20 mouse cellular contexts compared by ENCODE assay signal in the genomic region with DNA sequence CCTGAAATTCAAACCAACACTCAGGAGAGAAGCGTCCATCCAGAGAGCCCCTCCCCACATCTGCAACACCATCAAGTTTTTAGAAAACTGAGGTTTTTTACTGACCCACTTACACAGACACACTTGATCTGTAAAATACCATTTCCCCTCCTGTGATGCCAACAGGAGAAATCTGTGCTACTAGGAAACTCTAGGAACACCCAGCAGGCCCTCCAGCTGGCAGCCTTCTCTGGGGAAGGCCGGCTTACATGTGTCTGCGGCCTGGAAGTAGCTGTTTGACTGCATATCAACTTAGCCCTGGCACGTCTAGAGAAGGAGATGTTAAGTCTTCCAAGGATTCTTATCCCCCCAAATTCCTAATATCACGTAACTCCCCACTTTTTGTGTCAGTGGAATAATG.
DNase-seq lines count a peak whose midpoint lies in the region; ATAC-seq and TF ChIP-seq lines count a peak whose summit lies in the region.
"Had no signal": no experiment of that assay in that cellular context is flagged by ENCODE, and none has a peak within 500 bp of the region (broad histone marks: within the 10 kb centered on the region; RNA-seq: fewer than 3 reads in every experiment).

No protein-coding gene starts in this region.

- WGBS in forebrain, postnatal 0 days, result 54% methylated on average over 5 of the region's 5 CpGs
- 86% methylated on average over 5 of the region's 5 CpGs for WGBS in forebrain, embryonic 14.5 days

- no peak overlapping the region for H3K9ac ChIP-seq in forebrain, postnatal 0 days
- no peak overlapping the region for H3K9ac ChIP-seq in forebrain, embryonic 14.5 days (ENCODE audit: low read length)
- H3K9ac ChIP-seq: hindbrain, embryonic 13.5 days; kidney, embryonic 15.5 days; limb, embryonic 13.5 days; liver, embryonic 12.5 days had no signal

- no peak overlapping the region for H3K4me3 ChIP-seq in forebrain, postnatal 0 days (ENCODE audit: low read depth, low read length)
- H3K4me3 ChIP-seq in forebrain, embryonic 14.5 days (ENCODE audit: low read depth, low read length), result no peak overlapping the region
- H3K4me3 ChIP-seq: hindbrain, embryonic 13.5 days; kidney, embryonic 15.5 days; limb, embryonic 13.5 days; liver, embryonic 12.5 days had no signal

- H3K27ac ChIP-seq in forebrain, postnatal 0 days (ENCODE audit: low read depth, low read length), result 0 out of 2 replicates have a peak overlapping the region, but pooled peaks have one; percentile 1
- no peak overlapping the region for H3K27ac ChIP-seq in forebrain, embryonic 14.5 days (ENCODE audit: low read depth, low read length)
- H3K27ac ChIP-seq: hindbrain, embryonic 13.5 days; kidney, embryonic 15.5 days; limb, embryonic 13.5 days; liver, embryonic 12.5 days had no signal

- no peaks in the 10 kb centered on the region for H3K27me3 ChIP-seq in forebrain, postnatal 0 days (ENCODE audit: insufficient read depth, low read length)
- H3K27me3 ChIP-seq in forebrain, embryonic 14.5 days (replicated peaks; ENCODE audit: control insufficient read depth, insufficient read depth, low read length), result no peaks in the 10 kb centered on the region
- H3K27me3 ChIP-seq: hindbrain, embryonic 13.5 days; kidney, embryonic 15.5 days; limb, embryonic 13.5 days; liver, embryonic 12.5 days had no signal

- ATAC-seq in forebrain, postnatal 0 days, result peak; percentile 50
- ATAC-seq in forebrain, embryonic 14.5 days, result no peak
- ATAC-seq: activated CD4-positive, CD25-positive, alpha-beta regulatory T cell, adult 4 months; liver, embryonic 12.5 days had no signal

- no peaks in the 10 kb centered on the region for H3K9me3 ChIP-seq in forebrain, postnatal 0 days (ENCODE audit: low read length)
- no peaks in the 10 kb centered on the region for H3K9me3 ChIP-seq in forebrain, embryonic 14.5 days (replicated peaks; ENCODE audit: control insufficient read depth, low read length)
- H3K9me3 ChIP-seq: hindbrain, embryonic 13.5 days; kidney, embryonic 15.5 days; limb, embryonic 13.5 days; liver, embryonic 12.5 days had no signal

- TF ChIP-seq CTCF in forebrain, postnatal 0 days (IDR thresholded peaks at IDR 0.05; ENCODE audit: low read depth), result no peak

- no peak overlapping the region for H3K4me2 ChIP-seq in forebrain, postnatal 0 days (ENCODE audit: low read depth)
- no peak overlapping the region for H3K4me2 ChIP-seq in forebrain, embryonic 14.5 days (ENCODE audit: low read length)
- H3K4me2 ChIP-seq: hindbrain, embryonic 13.5 days; kidney, embryonic 15.5 days; limb, embryonic 13.5 days; liver, embryonic 12.5 days; midbrain, embryonic 11.5 days had no signal

- peak; percentile 44 for DNase-seq in cerebellum, adult 11-12 months
- no peak for DNase-seq in cerebellum, adult 8-10 months
- peak; percentile 47 for DNase-seq in forebrain, postnatal 0 days
- no peak for DNase-seq in forebrain, embryonic 14.5 days (ENCODE audit: low spot score)
- DNase-seq in layer of hippocampus, adult 11-12 months (ENCODE audit: low spot score), result peak; percentile 51
- DNase-seq in layer of hippocampus, adult 8-10 months (ENCODE audit: low spot score in 2 of 2), result no peak
- peak; percentile 33 to 55 for DNase-seq in cerebellum, postnatal 10 days
- DNase-seq in lung, postnatal 25 days (ENCODE audit: low spot score), result no peak
- DNase-seq: adrenal gland, adult 8-10 months; kidney, adult 11 months; kidney, postnatal 36 days; lung, adult 18-20 months; lung, postnatal 10 days; thymus, adult 18-20 months had no signal

- no peaks in the 10 kb centered on the region for H3K36me3 ChIP-seq in forebrain, postnatal 0 days (ENCODE audit: insufficient read depth)
- H3K36me3 ChIP-seq in forebrain, embryonic 14.5 days (ENCODE audit: control insufficient read depth, insufficient read depth, low read length), result no peaks in the 10 kb centered on the region
- H3K36me3 ChIP-seq: hindbrain, embryonic 13.5 days; kidney, embryonic 15.5 days; limb, embryonic 13.5 days; liver, embryonic 12.5 days had no signal

- peaks cover 11% of the 10 kb centered on the region; the same call in 1 of the 2 replicates for H3K4me1 ChIP-seq in forebrain, postnatal 0 days (ENCODE audit: insufficient read depth)
- H3K4me1 ChIP-seq in forebrain, embryonic 14.5 days (ENCODE audit: control insufficient read depth, insufficient read depth, low read length), result no peaks in the 10 kb centered on the region
- H3K4me1 ChIP-seq: kidney, embryonic 15.5 days; limb, embryonic 13.5 days; liver, embryonic 12.5 days had no signal

Comparison
In these comparisons a context has a peak if more than half of its experiments do, and no peak if none do; other contexts are left out.
1. DNase-seq: peak in cerebellum, adult 11-12 months (single experiment), forebrain, postnatal 0 days (single experiment), layer of hippocampus, adult 11-12 months (single experiment) and cerebellum, postnatal 10 days (2 of 2); none in cerebellum, adult 8-10 months (single experiment), forebrain, embryonic 14.5 days (single experiment), layer of hippocampus, adult 8-10 months (0 of 2) and lung, postnatal 25 days (single experiment).